Mouse (Mus musculus): ENCODE data around the gene Rasgrp1. TPM values are rescaled to one million over a fixed set of nuclear protein-coding genes. Genes with fewer than 3 reads are reported as not detected.

Gene Rasgrp1
- polyA plus RNA-seq, 1 experiment from 2014 or later: 0.20 TPM

GRCm38 (mm10) chr2:117374293-117374830, 31.6 kb upstream of the Rasgrp1 start:
- no peak overlapping the region for H3K27ac ChIP-seq (replicated peaks; ENCODE audit: low read depth, low read length)
- ATAC-seq (ENCODE audit: insufficient number of reproducible peaks, low FRiP score, low TSS enrichment, low read depth) (no peak), DNase-seq (ENCODE audit: low spot score) (no peak)
- H3K4me1 ChIP-seq (ENCODE audit: control insufficient read depth, insufficient read depth, low read length): no peaks in the 10 kb centered on the region
- no peaks in the 10 kb centered on the region for H3K27me3 ChIP-seq (ENCODE audit: control insufficient read depth, insufficient read depth, low read length)
- WGBS: 57% methylated on average over 2 of the region's 2 CpGs
- no peak overlapping the region for H3K4me3 ChIP-seq (ENCODE audit: low read depth, low read length)
- no peaks in the 10 kb centered on the region for H3K36me3 ChIP-seq (ENCODE audit: control insufficient read depth, insufficient read depth, low read length)
- no peak overlapping the region for H3K4me2 ChIP-seq (ENCODE audit: low read depth, severe bottlenecking)
- no peak overlapping the region for H3K9ac ChIP-seq (ENCODE audit: low read length)
- no peaks in the 10 kb centered on the region for H3K9me3 ChIP-seq (ENCODE audit: control insufficient read depth, low read length)

- Histone ChIP-seq H3K4me3 (ENCODE audit: low read depth, low read length) (no peak overlapping the region), H3K27ac (replicated peaks; ENCODE audit: low read depth, low read length) (no peak overlapping the region), H3K9me3 (ENCODE audit: control insufficient read depth, low read length) (no peaks in the 10 kb centered on the region), H3K27me3 (ENCODE audit: control insufficient read depth, insufficient read depth, low read length) (no peaks in the 10 kb centered on the region), H3K4me1 (ENCODE audit: control insufficient read depth, insufficient read depth, low read length) (no peaks in the 10 kb centered on the region), H3K4me2 (ENCODE audit: low read depth, severe bottlenecking) (no peak overlapping the region), H3K9ac (ENCODE audit: low read length) (no peak overlapping the region), H3K36me3 (ENCODE audit: control insufficient read depth, insufficient read depth, low read length) (no peaks in the 10 kb centered on the region)
- DNase-seq (ENCODE audit: low spot score): no peak
- no peak for ATAC-seq (ENCODE audit: insufficient number of reproducible peaks, low FRiP score, low TSS enrichment, low read depth)
- WGBS: 93% methylated on average over 1 of the region's 1 CpGs
Observed at GRCm38 (mm10) chr2:117371706-117372105, 28.9 kb upstream of the Rasgrp1 start.

GRCm38 (mm10) chr2:117366478-117366877, 23.7 kb upstream of the Rasgrp1 start:
- ATAC-seq (ENCODE audit: insufficient number of reproducible peaks, low FRiP score, low TSS enrichment, low read depth): no peak
- no peak overlapping the region for H3K4me2 ChIP-seq (ENCODE audit: low read depth, severe bottlenecking)

GRCm38 (mm10) chr2:117364056-117364455, 21.3 kb upstream of the Rasgrp1 start:
- H3K36me3 ChIP-seq (ENCODE audit: control insufficient read depth, insufficient read depth, low read length): no peaks in the 10 kb centered on the region
- no peaks in the 10 kb centered on the region for H3K27me3 ChIP-seq (ENCODE audit: control insufficient read depth, insufficient read depth, low read length)
- no peaks in the 10 kb centered on the region for H3K4me1 ChIP-seq (ENCODE audit: control insufficient read depth, insufficient read depth, low read length)
- H3K4me3 ChIP-seq (ENCODE audit: low read depth, low read length): no peak overlapping the region
- H3K27ac ChIP-seq (replicated peaks; ENCODE audit: low read depth, low read length): no peak overlapping the region
- no peaks in the 10 kb centered on the region for H3K9me3 ChIP-seq (ENCODE audit: control insufficient read depth, low read length)
- DNase-seq (ENCODE audit: low spot score) (no peak), ATAC-seq (ENCODE audit: insufficient number of reproducible peaks, low FRiP score, low TSS enrichment, low read depth) (no peak)
- no peak overlapping the region for H3K9ac ChIP-seq (ENCODE audit: low read length)
- 91% methylated on average over 2 of the region's 2 CpGs for WGBS
- no peak overlapping the region for H3K4me2 ChIP-seq (ENCODE audit: low read depth, severe bottlenecking)

More at GRCm38 (mm10) chr2:117366478-117366877, 23.7 kb upstream of the Rasgrp1 start:
- DNase-seq (ENCODE audit: low spot score): no peak
- no peak overlapping the region for H3K4me3 ChIP-seq (ENCODE audit: low read depth, low read length)
- WGBS: 29% methylated on average over 3 of the region's 3 CpGs
- no peaks in the 10 kb centered on the region for H3K36me3 ChIP-seq (ENCODE audit: control insufficient read depth, insufficient read depth, low read length)
- H3K27me3 ChIP-seq (ENCODE audit: control insufficient read depth, insufficient read depth, low read length): no peaks in the 10 kb centered on the region
- no peak overlapping the region for H3K9ac ChIP-seq (ENCODE audit: low read length)
- no peaks in the 10 kb centered on the region for H3K4me1 ChIP-seq (ENCODE audit: control insufficient read depth, insufficient read depth, low read length)
- no peak overlapping the region for H3K27ac ChIP-seq (replicated peaks; ENCODE audit: low read depth, low read length)
- H3K9me3 ChIP-seq (ENCODE audit: control insufficient read depth, low read length): no peaks in the 10 kb centered on the region

- DNase-seq (ENCODE audit: low spot score) (no peak), ATAC-seq (ENCODE audit: insufficient number of reproducible peaks, low FRiP score, low TSS enrichment, low read depth) (no peak)
- Histone ChIP-seq H3K4me1 (ENCODE audit: control insufficient read depth, insufficient read depth, low read length) (no peaks in the 10 kb centered on the region), H3K9ac (ENCODE audit: low read length) (no peak overlapping the region), H3K4me3 (ENCODE audit: low read depth, low read length) (no peak overlapping the region), H3K27ac (replicated peaks; ENCODE audit: low read depth, low read length) (no peak overlapping the region), H3K36me3 (ENCODE audit: control insufficient read depth, insufficient read depth, low read length) (no peaks in the 10 kb centered on the region), H3K4me2 (ENCODE audit: low read depth, severe bottlenecking) (no peak overlapping the region), H3K27me3 (ENCODE audit: control insufficient read depth, insufficient read depth, low read length) (no peaks in the 10 kb centered on the region), H3K9me3 (ENCODE audit: control insufficient read depth, low read length) (no peaks in the 10 kb centered on the region)
Observed at GRCm38 (mm10) chr2:117357939-117358338, 15.1 kb upstream of the Rasgrp1 start.

GRCm38 (mm10) chr2:117352305-117353123, 9.7 kb upstream of the Rasgrp1 start:
- 88% methylated on average over 9 of the region's 9 CpGs for WGBS
- Histone ChIP-seq H3K27me3 (ENCODE audit: control insufficient read depth, insufficient read depth, low read length) (no peaks in the 10 kb centered on the region), H3K27ac (replicated peaks; ENCODE audit: low read depth, low read length) (no peak overlapping the region), H3K9me3 (ENCODE audit: control insufficient read depth, low read length) (no peaks in the 10 kb centered on the region), H3K9ac (ENCODE audit: low read length) (no peak overlapping the region), H3K4me2 (ENCODE audit: low read depth, severe bottlenecking) (no peak overlapping the region), H3K4me1 (ENCODE audit: control insufficient read depth, insufficient read depth, low read length) (no peaks in the 10 kb centered on the region), H3K4me3 (ENCODE audit: low read depth, low read length) (no peak overlapping the region), H3K36me3 (ENCODE audit: control insufficient read depth, insufficient read depth, low read length) (no peaks in the 10 kb centered on the region)
- ATAC-seq (ENCODE audit: insufficient number of reproducible peaks, low FRiP score, low TSS enrichment, low read depth) (no peak), DNase-seq (ENCODE audit: low spot score) (no peak)

DNA sequence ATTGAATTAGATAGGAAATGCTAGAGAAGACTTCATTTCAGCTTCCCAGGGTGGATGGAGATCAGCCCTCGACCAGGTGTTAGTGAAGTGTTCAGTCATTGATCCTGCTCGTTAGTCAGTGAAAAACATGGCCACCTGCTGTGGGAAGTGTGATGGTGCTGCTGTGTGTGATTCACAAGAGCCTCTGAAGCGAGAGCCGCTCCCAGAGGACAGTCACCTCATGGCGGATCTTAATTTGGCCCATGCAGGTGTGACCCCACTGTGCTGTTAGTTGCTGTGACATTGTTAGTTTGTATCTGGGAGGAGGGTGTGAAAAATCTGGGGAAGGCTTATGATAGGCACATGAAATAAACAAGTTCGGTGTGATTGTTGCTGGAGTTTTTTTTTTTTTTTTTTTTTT, 7.3 kb upstream of the Rasgrp1 start:
- Histone ChIP-seq H3K9ac (ENCODE audit: low read length) (no peak overlapping the region), H3K27me3 (ENCODE audit: control insufficient read depth, insufficient read depth, low read length) (no peaks in the 10 kb centered on the region), H3K9me3 (ENCODE audit: control insufficient read depth, low read length) (no peaks in the 10 kb centered on the region), H3K4me3 (ENCODE audit: low read depth, low read length) (no peak overlapping the region), H3K27ac (replicated peaks; ENCODE audit: low read depth, low read length) (no peak overlapping the region), H3K4me2 (ENCODE audit: low read depth, severe bottlenecking) (no peak overlapping the region), H3K36me3 (ENCODE audit: control insufficient read depth, insufficient read depth, low read length) (no peaks in the 10 kb centered on the region), H3K4me1 (ENCODE audit: control insufficient read depth, insufficient read depth, low read length) (no peaks in the 10 kb centered on the region)
- 34% methylated on average over 6 of the region's 6 CpGs for WGBS
- no peak for DNase-seq (ENCODE audit: low spot score)
- no peak for ATAC-seq (ENCODE audit: insufficient number of reproducible peaks, low FRiP score, low TSS enrichment, low read depth)

DNA sequence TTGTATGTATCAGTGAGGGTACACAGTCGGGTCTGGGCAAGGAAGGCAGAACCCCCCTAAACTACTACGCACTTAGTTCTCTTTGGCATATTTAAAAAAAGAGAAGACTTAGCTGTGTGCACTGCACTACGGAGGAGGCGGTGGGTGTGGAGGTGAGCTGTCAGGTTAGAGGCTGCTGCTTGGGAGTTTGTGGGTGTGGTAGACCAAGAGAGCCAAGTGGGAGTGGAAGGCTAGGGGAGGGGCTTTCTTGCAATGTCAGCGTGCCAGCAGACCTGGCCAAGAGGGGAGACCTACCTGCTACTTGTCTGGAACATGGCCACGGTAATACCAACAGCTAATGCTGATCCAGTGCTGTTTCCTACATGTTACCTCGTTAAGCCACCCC, 431 bp upstream of the Rasgrp1 start:
- peak; percentile 28 for DNase-seq (ENCODE audit: low spot score)
- H3K4me3 ChIP-seq (ENCODE audit: low read depth, low read length): no peak overlapping the region
- peak overlapping the region; percentile 49; the same call in 1 of the 2 replicates for H3K4me2 ChIP-seq (ENCODE audit: low read depth, severe bottlenecking)
- H3K4me1 ChIP-seq (ENCODE audit: control insufficient read depth, insufficient read depth, low read length): no peaks in the 10 kb centered on the region
- H3K9ac ChIP-seq (ENCODE audit: low read length): no peak overlapping the region
- H3K27ac ChIP-seq (replicated peaks; ENCODE audit: low read depth, low read length): no peak overlapping the region
- no peak for ATAC-seq (ENCODE audit: insufficient number of reproducible peaks, low FRiP score, low TSS enrichment, low read depth)
- H3K36me3 ChIP-seq (ENCODE audit: control insufficient read depth, insufficient read depth, low read length): no peaks in the 10 kb centered on the region
- 29% methylated on average over 7 of the region's 7 CpGs for WGBS
- no peaks in the 10 kb centered on the region for H3K9me3 ChIP-seq (ENCODE audit: control insufficient read depth, low read length)
- peaks cover 10% of the 10 kb centered on the region for H3K27me3 ChIP-seq (ENCODE audit: control insufficient read depth, insufficient read depth, low read length)

Data from limb, embryonic 11.5 days (tissue).